Mouse (Mus musculus): ENCODE data around the gene Gpr101. TPM values are rescaled to one million over a fixed set of nuclear protein-coding genes. Genes with fewer than 3 reads are reported as not detected.

Gene Gpr101
- polyA plus RNA-seq (2014; fragmentation: Nextera tagmentation; extraction: Ambion mirVana) = 0.11 TPM in 1 of 2 replicates, not detected in the other

- no peaks in the 10 kb centered on the region for H3K36me3 ChIP-seq (ENCODE audit: control insufficient read depth, insufficient read depth, low read length)
- H3K9ac ChIP-seq (ENCODE audit: low read length) = peak within 1 kb of the TSS; percentile 30; the same call in 1 of the 2 replicates
- H3K9me3 ChIP-seq (ENCODE audit: control insufficient read depth, low read length) = no peaks in the 10 kb centered on the region
- 17% methylated on average over 27 of the region's 28 CpGs for WGBS
- H3K27ac ChIP-seq (ENCODE audit: low read depth, low read length) = no peak within 1 kb of the TSS
- DNase-seq (ENCODE audit: low spot score, missing footprints) = peak; percentile 86
- peaks cover 2% of the 10 kb centered on the region; the same call in 1 of the 2 replicates for H3K27me3 ChIP-seq (ENCODE audit: control insufficient read depth, insufficient read depth, low read length)
- no peaks in the 10 kb centered on the region for H3K4me1 ChIP-seq (ENCODE audit: control insufficient read depth, insufficient read depth, low read length)
- ATAC-seq (ENCODE audit: low FRiP score) = peak; percentile 59
- H3K4me2 ChIP-seq = peak within 1 kb of the TSS; percentile 62
- H3K4me3 ChIP-seq (ENCODE audit: low read depth, low read length) = peak within 1 kb of the TSS; percentile 30
Observed at GRCm38 (mm10) chrX:57503634-57504033, at the start of gene Gpr101. Gene Gpr101 (minus strand): TSS chrX:57503757.

GRCm38 (mm10) chrX:57521117-57522095 is 17.8 kb upstream of the Gpr101 start:
- DNase-seq (ENCODE audit: low spot score, missing footprints) = peak; percentile 85
- H3K4me3 ChIP-seq (ENCODE audit: low read depth, low read length) = no peak overlapping the region
- peak; percentile 58 for ATAC-seq (ENCODE audit: low FRiP score)
- H3K27ac ChIP-seq (ENCODE audit: low read depth, low read length) = no peak overlapping the region
- H3K27me3 ChIP-seq (ENCODE audit: control insufficient read depth, insufficient read depth, low read length) = no peaks in the 10 kb centered on the region
- no peaks in the 10 kb centered on the region for H3K9me3 ChIP-seq (ENCODE audit: control insufficient read depth, low read length)
- WGBS = 41% methylated on average over 28 of the region's 28 CpGs
- H3K36me3 ChIP-seq (ENCODE audit: control insufficient read depth, insufficient read depth, low read length) = no peaks in the 10 kb centered on the region
- H3K4me1 ChIP-seq (ENCODE audit: control insufficient read depth, insufficient read depth, low read length) = no peaks in the 10 kb centered on the region
- H3K9ac ChIP-seq (ENCODE audit: low read length) = no peak overlapping the region
- H3K4me2 ChIP-seq = peak overlapping the region; percentile 33

GRCm38 (mm10) chrX:57506247-57506646 is 2.7 kb upstream of the Gpr101 start:
- no peaks in the 10 kb centered on the region for H3K4me1 ChIP-seq (ENCODE audit: control insufficient read depth, insufficient read depth, low read length)
- DNase-seq (ENCODE audit: low spot score, missing footprints) (no peak), ATAC-seq (ENCODE audit: low FRiP score) (no peak)
- 94% methylated on average over 1 of the region's 1 CpGs for WGBS
- H3K36me3 ChIP-seq (ENCODE audit: control insufficient read depth, insufficient read depth, low read length) = no peaks in the 10 kb centered on the region
- H3K9me3 ChIP-seq (ENCODE audit: control insufficient read depth, low read length) = no peaks in the 10 kb centered on the region
- no peak overlapping the region for H3K4me3 ChIP-seq (ENCODE audit: low read depth, low read length)
- H3K27me3 ChIP-seq (ENCODE audit: control insufficient read depth, insufficient read depth, low read length) = peaks cover 2% of the 10 kb centered on the region; the same call in 1 of the 2 replicates
- H3K27ac ChIP-seq (ENCODE audit: low read depth, low read length) = no peak overlapping the region
- no peak overlapping the region for H3K4me2 ChIP-seq
- no peak overlapping the region for H3K9ac ChIP-seq (ENCODE audit: low read length)

Other genes starting within 250 kb of the Gpr101 start
- 7.8 and 9.6 TPM in 2 replicates for gene Arhgef6, start 165.0 kb downstream of the Gpr101 start, polyA plus RNA-seq (2014; fragmentation: Nextera tagmentation; extraction: Ambion mirVana)
- gene Rbmx, start 110.7 kb downstream of the Gpr101 start, polyA plus RNA-seq (2014; fragmentation: Nextera tagmentation; extraction: Ambion mirVana) = 282 and 296 TPM in 2 replicates
- not detected in 2 replicates for gene Gm364, start 94.6 kb downstream of the Gpr101 start, polyA plus RNA-seq (2014; fragmentation: Nextera tagmentation; extraction: Ambion mirVana)